Mouse (Mus musculus) hindbrain, embryonic 12.5 days (tissue): Measurements from ENCODE around the gene Pld4. TPM values are rescaled to one million over a fixed set of nuclear protein-coding genes. Genes with fewer than 3 reads are reported as not detected.

ENCODE experiments used
- ATAC-seq: fragments of 200-750 bp; cut with Nextera tagmentation; 2 replicates; pipeline ENCODE4 v1.8.0; 2017; ENCODE audit warnings: moderate TSS enrichment; ENCODE audit not compliant: low FRiP score
- H3K27ac ChIP-seq: fragments of 300-500 bp; sonication (generic); 2 replicates; pipeline ENCODE4 v1.5.1; 2016; ENCODE audit warnings: mild to moderate bottlenecking
- H3K27me3 ChIP-seq: fragments of 300-500 bp; sonication (generic); 2 replicates; pipeline ENCODE4 v1.6.1; 2016; ENCODE audit warnings: mild to moderate bottlenecking
- H3K36me3 ChIP-seq: fragments of 300-500 bp; sonication (generic); 2 replicates; pipeline ENCODE4 v1.6.1; 2016; ENCODE audit warnings: mild to moderate bottlenecking
- H3K4me1 ChIP-seq: fragments of 300-500 bp; sonication (generic); 2 replicates; pipeline ENCODE4 v1.6.1; 2016
- H3K4me2 ChIP-seq: fragments of 300-500 bp; sonication (generic); replicated peaks from 2 replicates; pipeline ENCODE4 v1.6.1; 2016; ENCODE audit warnings: mild to moderate bottlenecking
- H3K4me3 ChIP-seq: fragments of 300-500 bp; sonication (generic); 2 replicates; pipeline ENCODE4 v1.5.1; 2016; ENCODE audit warnings: mild to moderate bottlenecking
- H3K9ac ChIP-seq: fragments of 300-500 bp; sonication (generic); 2 replicates; pipeline ENCODE4 v1.6.1; 2016; ENCODE audit warnings: mild to moderate bottlenecking, moderate library complexity
- H3K9me3 ChIP-seq: fragments of 300-500 bp; sonication (generic); replicated peaks from 2 replicates; pipeline ENCODE4 v1.6.1; 2016; ENCODE audit warnings: mild to moderate bottlenecking
- WGBS: fragments of 180-500 bp; shearing (Covaris S2); methylation state at CpG from one replicate; pipeline ENCODE4 v1.1.7; 2016; 5-methylcytosine and 5-hydroxymethylcytosine counted together
- polyA plus RNA-seq: library from polyadenylated mRNA; unstranded; fragments of >200 nt; fragmentation: Nextera tagmentation; extraction: Ambion mirVana; gene quantifications from 2 replicates; pipeline ENCODE4 v1.2.1, GENCODE M21; 2016

Pld4 gene
- polyA plus RNA-seq = 5.0 and 5.4 TPM in 2 replicates

GRCm38 (mm10) chr12:112760154-112760926 lies at the start of gene Pld4:
TSS of gene Pld4 (plus strand) at chr12:112760655.
- H3K4me3 ChIP-seq = no peak within 1 kb of the TSS
- no peaks in the 10 kb centered on the region for H3K36me3 ChIP-seq
- no peak within 1 kb of the TSS for H3K4me2 ChIP-seq
- no peaks in the 10 kb centered on the region for H3K4me1 ChIP-seq
- ATAC-seq = no peak
- H3K27ac ChIP-seq = no peak within 1 kb of the TSS
- no peaks in the 10 kb centered on the region for H3K27me3 ChIP-seq
- 34% methylated on average over 4 of the region's 4 CpGs for WGBS
- H3K9ac ChIP-seq = no peak within 1 kb of the TSS
- H3K9me3 ChIP-seq = no peaks in the 10 kb centered on the region

- Histone ChIP-seq H3K27me3 (peaks cover 7% of the 10 kb centered on the region), H3K36me3 (no peaks in the 10 kb centered on the region), H3K4me2 (no peak overlapping the region), H3K4me3 (no peak overlapping the region), H3K9ac (no peak overlapping the region), H3K9me3 (no peaks in the 10 kb centered on the region), H3K27ac (no peak overlapping the region; the same call in 1 of the 2 replicates), H3K4me1 (no peaks in the 10 kb centered on the region)
- no peak for ATAC-seq
- 79% methylated on average over 3 of the region's 3 CpGs for WGBS
Observed at GRCm38 (mm10) chr12:112713984-112714383, 46.5 kb upstream of the Pld4 start.

GRCm38 (mm10) chr12:112717140-112717539 lies 43.3 kb upstream of the Pld4 start:
- WGBS = 27% methylated on average over 7 of the region's 7 CpGs
- no peak overlapping the region for H3K4me3 ChIP-seq
- peaks cover 4% of the 10 kb centered on the region; the same call in 1 of the 2 replicates for H3K4me1 ChIP-seq
- no peak for ATAC-seq
- H3K4me2 ChIP-seq = no peak overlapping the region
- no peak overlapping the region for H3K27ac ChIP-seq
- no peaks in the 10 kb centered on the region for H3K36me3 ChIP-seq
- peaks cover 30% of the 10 kb centered on the region for H3K27me3 ChIP-seq
- H3K9me3 ChIP-seq = no peaks in the 10 kb centered on the region
- H3K9ac ChIP-seq = no peak overlapping the region

GRCm38 (mm10) chr12:112718995-112719394 lies 41.5 kb upstream of the Pld4 start:
- Histone ChIP-seq H3K9ac (no peak overlapping the region), H3K4me2 (no peak overlapping the region), H3K4me1 (peaks cover 17% of the 10 kb centered on the region), H3K9me3 (no peaks in the 10 kb centered on the region), H3K36me3 (no peaks in the 10 kb centered on the region), H3K27me3 (peaks cover 42% of the 10 kb centered on the region), H3K4me3 (no peak overlapping the region), H3K27ac (no peak overlapping the region)
- ATAC-seq = no peak
- 68% methylated on average over 5 of the region's 5 CpGs for whole genome bisulfite sequencing

GRCm38 (mm10) chr12:112720216-112720615 lies 40.2 kb upstream of the Pld4 start, which contains the start of gene Cep170b:
TSS of gene Cep170b (plus strand) at chr12:112720455.
- no peak within 1 kb of the TSS; the same call in 1 of the 2 replicates for H3K9ac ChIP-seq
- peak within 1 kb of the TSS; percentile 99 for H3K4me2 ChIP-seq
- peaks cover 20% of the 10 kb centered on the region for H3K4me1 ChIP-seq
- no peak within 1 kb of the TSS; the same call in 1 of the 2 replicates for H3K27ac ChIP-seq
- peak within 1 kb of the TSS; percentile 91; the same call in 1 of the 2 replicates for H3K4me3 ChIP-seq
- no peaks in the 10 kb centered on the region for H3K9me3 ChIP-seq
- peaks cover 42% of the 10 kb centered on the region for H3K27me3 ChIP-seq
- 69% methylated on average over 6 of the region's 6 CpGs for WGBS
- ATAC-seq = no peak
- no peaks in the 10 kb centered on the region for H3K36me3 ChIP-seq

GRCm38 (mm10) chr12:112720890-112721423 lies 39.5 kb upstream of the Pld4 start:
- WGBS = 36% methylated on average over 12 of the region's 12 CpGs
- H3K36me3 ChIP-seq = 0 out of 2 replicates have a peak, but pooled peaks cover 4% of the 10 kb centered on the region
- H3K4me2 ChIP-seq = peak overlapping the region; percentile 99
- H3K9ac ChIP-seq = no peak overlapping the region; the same call in 1 of the 2 replicates
- H3K4me3 ChIP-seq = peak overlapping the region; percentile 91; the same call in 1 of the 2 replicates
- H3K9me3 ChIP-seq = no peaks in the 10 kb centered on the region
- H3K27me3 ChIP-seq = peaks cover 42% of the 10 kb centered on the region
- H3K27ac ChIP-seq = no peak overlapping the region; the same call in 1 of the 2 replicates
- peaks cover 23% of the 10 kb centered on the region for H3K4me1 ChIP-seq
- ATAC-seq = no peak

GRCm38 (mm10) chr12:112721424-112722239 lies 38.8 kb upstream of the Pld4 start:
- H3K4me3 ChIP-seq = peak overlapping the region; percentile 91
- ATAC-seq = peak; percentile 39
- H3K27ac ChIP-seq = peak overlapping the region; percentile 24; the same call in 1 of the 2 replicates
- no peaks in the 10 kb centered on the region for H3K9me3 ChIP-seq
- H3K27me3 ChIP-seq = peaks cover 42% of the 10 kb centered on the region
- H3K4me1 ChIP-seq = peaks cover 23% of the 10 kb centered on the region
- H3K36me3 ChIP-seq = 0 out of 2 replicates have a peak, but pooled peaks cover 4% of the 10 kb centered on the region
- H3K4me2 ChIP-seq = peak overlapping the region; percentile 99
- peak overlapping the region; percentile 95 for H3K9ac ChIP-seq
- 2% methylated on average over 48 of the region's 69 CpGs for WGBS

GRCm38 (mm10) chr12:112722240-112723027 lies 38.0 kb upstream of the Pld4 start:
- H3K36me3 ChIP-seq = 0 out of 2 replicates have a peak, but pooled peaks cover 4% of the 10 kb centered on the region
- WGBS = under 1% methylated on average over 35 of the region's 75 CpGs
- peak; percentile 66 for ATAC-seq
- peaks cover 24% of the 10 kb centered on the region for H3K4me1 ChIP-seq
- peaks cover 42% of the 10 kb centered on the region for H3K27me3 ChIP-seq
- peak overlapping the region; percentile 99 for H3K4me2 ChIP-seq
- peak overlapping the region; percentile 60 for H3K27ac ChIP-seq
- H3K4me3 ChIP-seq = peak overlapping the region; percentile 91
- no peaks in the 10 kb centered on the region for H3K9me3 ChIP-seq
- H3K9ac ChIP-seq = peak overlapping the region; percentile 95

GRCm38 (mm10) chr12:112723028-112723330 lies 37.5 kb upstream of the Pld4 start:
- peaks cover 42% of the 10 kb centered on the region for H3K27me3 ChIP-seq
- H3K4me1 ChIP-seq = peaks cover 26% of the 10 kb centered on the region
- 0 out of 2 replicates have a peak, but pooled peaks cover 4% of the 10 kb centered on the region for H3K36me3 ChIP-seq
- H3K27ac ChIP-seq = peak overlapping the region; percentile 60
- H3K4me2 ChIP-seq = peak overlapping the region; percentile 99
- ATAC-seq = peak; percentile 21; the same call in 1 of the 2 replicates
- no peaks in the 10 kb centered on the region for H3K9me3 ChIP-seq
- H3K9ac ChIP-seq = peak overlapping the region; percentile 95
- peak overlapping the region; percentile 91 for H3K4me3 ChIP-seq
- WGBS = 5% methylated on average over 5 of the region's 5 CpGs

GRCm38 (mm10) chr12:112723445-112723844 lies 37.0 kb upstream of the Pld4 start:
- no peaks in the 10 kb centered on the region for H3K9me3 ChIP-seq
- H3K27ac ChIP-seq = no peak overlapping the region; the same call in 1 of the 2 replicates
- H3K36me3 ChIP-seq = 0 out of 2 replicates have a peak, but pooled peaks cover 4% of the 10 kb centered on the region
- peak overlapping the region; percentile 95 for H3K9ac ChIP-seq
- no peak for ATAC-seq
- 91% methylated on average over 6 of the region's 6 CpGs for WGBS
- peaks cover 42% of the 10 kb centered on the region for H3K27me3 ChIP-seq
- H3K4me1 ChIP-seq = peaks cover 26% of the 10 kb centered on the region
- peak overlapping the region; percentile 99 for H3K4me2 ChIP-seq
- peak overlapping the region; percentile 91 for H3K4me3 ChIP-seq

- Histone ChIP-seq H3K4me2 (no peak overlapping the region), H3K4me3 (no peak overlapping the region), H3K9ac (no peak overlapping the region), H3K27me3 (peaks cover 40% of the 10 kb centered on the region), H3K9me3 (no peaks in the 10 kb centered on the region), H3K36me3 (0 out of 2 replicates have a peak, but pooled peaks cover 4% of the 10 kb centered on the region), H3K4me1 (peaks cover 26% of the 10 kb centered on the region), H3K27ac (no peak overlapping the region)
- ATAC-seq = no peak
- WGBS = 80% methylated on average over 11 of the region's 11 CpGs
Observed at GRCm38 (mm10) chr12:112724077-112724805, 36.2 kb upstream of the Pld4 start.
